Mouse (Mus musculus): Measurements from ENCODE around the gene Cd44. TPM values are rescaled to one million over a fixed set of nuclear protein-coding genes. Genes with fewer than 3 reads are reported as not detected.

Cd44 gene
- polyA plus RNA-seq, 1 experiment = 4.5 TPM

GRCm38 (mm10) chr2:102912951-102913350 is 11.5 kb upstream of the Cd44 start:
- Histone ChIP-seq H3K27ac (ENCODE audit: insufficient read depth, low read length) (no peak overlapping the region), H3K27me3 (ENCODE audit: control insufficient read depth, insufficient read depth, low read length) (no peaks in the 10 kb centered on the region), H3K4me1 (ENCODE audit: control insufficient read depth, insufficient read depth, low read length) (no peaks in the 10 kb centered on the region), H3K4me3 (replicated peaks; ENCODE audit: insufficient read depth, low read depth, low read length) (no peak overlapping the region)
- WGBS = 72% methylated on average over 2 of the region's 2 CpGs
- DNase-seq = no peak
- no peak for TF ChIP-seq CTCF (IDR thresholded peaks at IDR 0.05; ENCODE audit: borderline replicate concordance, insufficient read depth, low read depth, low read length)
- TF ChIP-seq POLR2A (IDR thresholded peaks at IDR 0.05; ENCODE audit: borderline replicate concordance, insufficient read depth, low read length) = no peak

GRCm38 (mm10) chr2:102912469-102912868 is 11.0 kb upstream of the Cd44 start:
- DNase-seq = no peak
- Histone ChIP-seq H3K4me1 (ENCODE audit: control insufficient read depth, insufficient read depth, low read length) (no peaks in the 10 kb centered on the region), H3K27me3 (ENCODE audit: control insufficient read depth, insufficient read depth, low read length) (no peaks in the 10 kb centered on the region), H3K27ac (ENCODE audit: insufficient read depth, low read length) (no peak overlapping the region), H3K4me3 (replicated peaks; ENCODE audit: insufficient read depth, low read depth, low read length) (no peak overlapping the region)
- no peak for TF ChIP-seq CTCF (IDR thresholded peaks at IDR 0.05; ENCODE audit: borderline replicate concordance, insufficient read depth, low read depth, low read length)
- TF ChIP-seq POLR2A (IDR thresholded peaks at IDR 0.05; ENCODE audit: borderline replicate concordance, insufficient read depth, low read length) = no peak
- WGBS = 77% methylated on average over 3 of the region's 3 CpGs

GRCm38 (mm10) chr2:102909403-102909802 is 7.9 kb upstream of the Cd44 start:
- WGBS = 88% methylated on average over 1 of the region's 1 CpGs

GRCm38 (mm10) chr2:102905604-102906003 is 4.1 kb upstream of the Cd44 start:
- Histone ChIP-seq H3K27ac (ENCODE audit: insufficient read depth, low read length) (no peak overlapping the region), H3K4me1 (ENCODE audit: control insufficient read depth, insufficient read depth, low read length) (no peaks in the 10 kb centered on the region), H3K27me3 (ENCODE audit: control insufficient read depth, insufficient read depth, low read length) (no peaks in the 10 kb centered on the region), H3K4me3 (replicated peaks; ENCODE audit: insufficient read depth, low read depth, low read length) (no peak overlapping the region)
- WGBS = 80% methylated on average over 3 of the region's 3 CpGs
- DNase-seq = no peak
- no peak for TF ChIP-seq POLR2A (IDR thresholded peaks at IDR 0.05; ENCODE audit: borderline replicate concordance, insufficient read depth, low read length)
- no peak for TF ChIP-seq CTCF (IDR thresholded peaks at IDR 0.05; ENCODE audit: borderline replicate concordance, insufficient read depth, low read depth, low read length)

More at GRCm38 (mm10) chr2:102909403-102909802, 7.9 kb upstream of the Cd44 start:
- no peak overlapping the region for H3K4me3 ChIP-seq (replicated peaks; ENCODE audit: insufficient read depth, low read depth, low read length)
- H3K4me1 ChIP-seq (ENCODE audit: control insufficient read depth, insufficient read depth, low read length) = no peaks in the 10 kb centered on the region
- H3K27ac ChIP-seq (ENCODE audit: insufficient read depth, low read length) = no peak overlapping the region
- H3K27me3 ChIP-seq (ENCODE audit: control insufficient read depth, insufficient read depth, low read length) = no peaks in the 10 kb centered on the region
- TF ChIP-seq POLR2A (IDR thresholded peaks at IDR 0.05; ENCODE audit: borderline replicate concordance, insufficient read depth, low read length) = no peak
- TF ChIP-seq CTCF (IDR thresholded peaks at IDR 0.05; ENCODE audit: borderline replicate concordance, insufficient read depth, low read depth, low read length) = no peak
- no peak for DNase-seq

- Histone ChIP-seq H3K4me3 (replicated peaks; ENCODE audit: insufficient read depth, low read depth, low read length) (no peak overlapping the region), H3K27me3 (ENCODE audit: control insufficient read depth, insufficient read depth, low read length) (no peaks in the 10 kb centered on the region), H3K27ac (ENCODE audit: insufficient read depth, low read length) (no peak overlapping the region), H3K4me1 (ENCODE audit: control insufficient read depth, insufficient read depth, low read length) (no peaks in the 10 kb centered on the region)
- WGBS = 44% methylated on average over 3 of the region's 3 CpGs
- TF ChIP-seq POLR2A (IDR thresholded peaks at IDR 0.05; ENCODE audit: borderline replicate concordance, insufficient read depth, low read length) = no peak
- DNase-seq = no peak
Observed at GRCm38 (mm10) chr2:102901828-102902223, 361 bp upstream of the Cd44 start.

- Histone ChIP-seq H3K4me3 (replicated peaks; ENCODE audit: insufficient read depth, low read depth, low read length) (no peak overlapping the region), H3K4me1 (ENCODE audit: control insufficient read depth, insufficient read depth, low read length) (no peaks in the 10 kb centered on the region), H3K27ac (ENCODE audit: insufficient read depth, low read length) (no peak overlapping the region), H3K27me3 (ENCODE audit: control insufficient read depth, insufficient read depth, low read length) (no peaks in the 10 kb centered on the region)
- no peak for DNase-seq
- TF ChIP-seq CTCF (IDR thresholded peaks at IDR 0.05; ENCODE audit: borderline replicate concordance, insufficient read depth, low read depth, low read length) = no peak
- TF ChIP-seq POLR2A (IDR thresholded peaks at IDR 0.05; ENCODE audit: borderline replicate concordance, insufficient read depth, low read length) = no peak
- WGBS = 49% methylated on average over 7 of the region's 7 CpGs
Observed at GRCm38 (mm10) chr2:102900230-102900721, 1.2 kb downstream of the Cd44 start.

GRCm38 (mm10) chr2:102899238-102899637 is 2.2 kb downstream of the Cd44 start:
- no peaks in the 10 kb centered on the region for H3K27me3 ChIP-seq (ENCODE audit: control insufficient read depth, insufficient read depth, low read length)
- TF ChIP-seq CTCF (IDR thresholded peaks at IDR 0.05; ENCODE audit: borderline replicate concordance, insufficient read depth, low read depth, low read length) (no peak), POLR2A (IDR thresholded peaks at IDR 0.05; ENCODE audit: borderline replicate concordance, insufficient read depth, low read length) (no peak)
- no peak overlapping the region for H3K27ac ChIP-seq (ENCODE audit: insufficient read depth, low read length)
- 62% methylated on average over 3 of the region's 3 CpGs for WGBS
- no peak overlapping the region for H3K4me3 ChIP-seq (replicated peaks; ENCODE audit: insufficient read depth, low read depth, low read length)
- DNase-seq = no peak
- H3K4me1 ChIP-seq (ENCODE audit: control insufficient read depth, insufficient read depth, low read length) = no peaks in the 10 kb centered on the region

- no peak for TF ChIP-seq CTCF (IDR thresholded peaks at IDR 0.05; ENCODE audit: borderline replicate concordance, insufficient read depth, low read depth, low read length)
- TF ChIP-seq POLR2A (IDR thresholded peaks at IDR 0.05; ENCODE audit: borderline replicate concordance, insufficient read depth, low read length) = no peak
- Histone ChIP-seq H3K27ac (ENCODE audit: insufficient read depth, low read length) (no peak overlapping the region), H3K4me1 (ENCODE audit: control insufficient read depth, insufficient read depth, low read length) (no peaks in the 10 kb centered on the region), H3K27me3 (ENCODE audit: control insufficient read depth, insufficient read depth, low read length) (no peaks in the 10 kb centered on the region), H3K4me3 (replicated peaks; ENCODE audit: insufficient read depth, low read depth, low read length) (no peak overlapping the region)
- 58% methylated on average over 3 of the region's 3 CpGs for WGBS
- no peak for DNase-seq
Observed at GRCm38 (mm10) chr2:102898585-102898984, 2.9 kb downstream of the Cd44 start.
